Mouse (Mus musculus) Muller cell, postnatal 12 days (primary cell): Measurements from ENCODE around the gene Rrp12.
A peak's percentile ranks its signal among the peaks of the same experiment; 100 is the strongest.

Experiments used
- DNase-seq: peaks from one replicate; pipeline ENCODE4 v3.0.0-alpha.2; 2015; ENCODE audit errors: inconsistent ontology term

Gene Rrp12

GRCm38 (mm10) chr19:41830106-41831031 lies 65.6 kb downstream of the Rrp12 start:
- peak; percentile 64 for DNase-seq

GRCm38 (mm10) chr19:41829381-41830105 lies 66.4 kb downstream of the Rrp12 start, which contains the start of gene Frat1:
Gene Frat1 (plus strand): TSS chr19:41829970.
- DNase-seq, result peak; percentile 94

GRCm38 (mm10) chr19:41828941-41829340 lies 67.0 kb downstream of the Rrp12 start:
- no peak for DNase-seq

GRCm38 (mm10) chr19:41826529-41826928 lies 69.4 kb downstream of the Rrp12 start:
- DNase-seq, result no peak

- no peak for DNase-seq
These were observed 71.0 kb downstream of the Rrp12 start for GRCm38 (mm10) chr19:41824950-41825349.

GRCm38 (mm10) chr19:41822589-41822988 lies 73.4 kb downstream of the Rrp12 start:
- no peak for DNase-seq

GRCm38 (mm10) chr19:41821436-41821835 lies 74.5 kb downstream of the Rrp12 start:
- DNase-seq, result no peak

- DNase-seq, result no peak
These were observed 77.2 kb downstream of the Rrp12 start for GRCm38 (mm10) chr19:41818749-41819148.

- DNase-seq, result no peak
These were observed 78.6 kb downstream of the Rrp12 start for GRCm38 (mm10) chr19:41817325-41817724.

- DNase-seq, result no peak
These were observed 79.1 kb downstream of the Rrp12 start for GRCm38 (mm10) chr19:41816915-41817314.

GRCm38 (mm10) chr19:41816410-41816809 lies 79.6 kb downstream of the Rrp12 start:
- DNase-seq, result no peak

GRCm38 (mm10) chr19:41813374-41813773 lies 82.6 kb downstream of the Rrp12 start:
- no peak for DNase-seq
